In genomic region chr16:14005266-14005665, GRCm38 (mm10) we compare ENCODE assay signal across 20 mouse cellular contexts. TPM values are rescaled to one million over a fixed set of nuclear protein-coding genes. Genes with fewer than 3 reads are reported as not detected.
DNase-seq lines count a peak whose midpoint lies in the region; ATAC-seq and TF ChIP-seq lines count a peak whose summit lies in the region.
"Had no signal": no experiment of that assay in that cellular context is flagged by ENCODE, and none has a peak within 500 bp of the region (broad histone marks: within the 10 kb centered on the region; RNA-seq: fewer than 3 reads in every experiment).

No protein-coding gene starts in this region.

- no peak overlapping the region for H3K27ac ChIP-seq in hindbrain, postnatal 0 days
- H3K27ac ChIP-seq: embryonic facial prominence, embryonic 13.5 days; hindbrain, embryonic 14.5 days; limb, embryonic 15.5 days had no signal

- no peak overlapping the region for H3K4me2 ChIP-seq in hindbrain, postnatal 0 days (ENCODE audit: low read depth, low read length)
- H3K4me2 ChIP-seq: embryonic facial prominence, embryonic 13.5 days; hindbrain, embryonic 14.5 days; limb, embryonic 15.5 days; lung, embryonic 14.5 days had no signal

- H3K27me3 ChIP-seq in hindbrain, postnatal 0 days (ENCODE audit: insufficient read depth, low read length): no peaks in the 10 kb centered on the region
- H3K27me3 ChIP-seq: embryonic facial prominence, embryonic 13.5 days; limb, embryonic 15.5 days had no signal

- no peaks in the 10 kb centered on the region for H3K36me3 ChIP-seq in hindbrain, postnatal 0 days (ENCODE audit: insufficient read depth, low read length)
- H3K36me3 ChIP-seq: embryonic facial prominence, embryonic 13.5 days; limb, embryonic 15.5 days had no signal

- no peaks in the 10 kb centered on the region for H3K9me3 ChIP-seq in hindbrain, postnatal 0 days (ENCODE audit: low read length)
- H3K9me3 ChIP-seq: embryonic facial prominence, embryonic 13.5 days; limb, embryonic 15.5 days had no signal

- no peaks in the 10 kb centered on the region for H3K4me1 ChIP-seq in hindbrain, postnatal 0 days (ENCODE audit: insufficient read depth, low read length)
- H3K4me1 ChIP-seq: embryonic facial prominence, embryonic 13.5 days had no signal

- H3K4me3 ChIP-seq in hindbrain, postnatal 0 days (ENCODE audit: low read length): no peak overlapping the region
- H3K4me3 ChIP-seq: embryonic facial prominence, embryonic 13.5 days; limb, embryonic 15.5 days had no signal

- peak; percentile 11 to 25 for DNase-seq in cerebellum, postnatal 14 days
- DNase-seq in cerebellum, adult 8-10 months: no peak
- DNase-seq in left cerebral cortex, postnatal 4 days: peak; percentile 16
- DNase-seq in left cerebral cortex, adult 9 months (ENCODE audit: low spot score in 2 of 2): no peak
- DNase-seq in testis, postnatal 10 days (ENCODE audit: low spot score): peak; percentile 46
- no peak for DNase-seq in testis, postnatal 14 days (ENCODE audit: low spot score)
- DNase-seq in adipocyte (ENCODE audit: low spot score): no peak
- no peak for DNase-seq in hindbrain, postnatal 0 days (ENCODE audit: low spot score)
- DNase-seq: adrenal gland, adult 8-10 months; gastrocnemius, postnatal 14 days; layer of hippocampus, adult 9-11 months; lung, embryonic 14.5 days had no signal

- TF ChIP-seq CTCF in hindbrain, postnatal 0 days (IDR thresholded peaks at IDR 0.05; ENCODE audit: low read depth): no peak

- 82% methylated on average over 4 of the region's 4 CpGs for WGBS in hindbrain, postnatal 0 days

- no peak overlapping the region for H3K9ac ChIP-seq in hindbrain, postnatal 0 days (replicated peaks; ENCODE audit: low read length)
- H3K9ac ChIP-seq: embryonic facial prominence, embryonic 13.5 days; hindbrain, embryonic 14.5 days; limb, embryonic 15.5 days; lung, embryonic 14.5 days had no signal

- intact Hi-C loops in left cerebral cortex, postnatal 4 days (cut with DNase I): no loop called here

- no peak for ATAC-seq in hindbrain, postnatal 0 days
- ATAC-seq: midbrain, embryonic 16.5 days had no signal

RNA-seq across cellular contexts. Expression of gene Ifitm7, which starts 18.6 kb away (rescaled TPM):
- 1 to 10 TPM in 1 of 2 experiments, under 1 TPM in 1; 0.40 to 2.8 TPM for total RNA-seq in left cerebral cortex, postnatal 4 days (2021)
- 0.22 and 0.42 TPM in 2 replicates for total RNA-seq in hindbrain, postnatal 0 days (2014; rRNA removed)
- 1.2 and 1.9 TPM in 2 replicates for polyA plus RNA-seq in hindbrain, postnatal 0 days (2015; fragmentation: Nextera tagmentation; extraction: Ambion mirVana)
- total RNA-seq: gastrocnemius, postnatal 14 days; heart, adult 8-10 months; megakaryocyte-erythroid progenitor cell, adult 5-6 weeks had no signal
- polyA plus RNA-seq: heart, postnatal 0 days; intestine, embryonic 16.5 days; limb, embryonic 15.5 days; lung, embryonic 14.5 days had no signal

RNA-seq across cellular contexts. Expression of gene 2900011O08Rik, which starts 18.9 kb away (rescaled TPM):
- total RNA-seq in left cerebral cortex, postnatal 4 days (2021): 100 to 1,000 TPM; 246 to 247 TPM
- total RNA-seq in hindbrain, postnatal 0 days (2014; rRNA removed): 143 and 154 TPM in 2 replicates
- polyA plus RNA-seq in hindbrain, postnatal 0 days (2015; fragmentation: Nextera tagmentation; extraction: Ambion mirVana): 157 and 172 TPM in 2 replicates
- total RNA-seq: megakaryocyte-erythroid progenitor cell, adult 5-6 weeks had no signal

Comparison
In these comparisons a context has a peak if more than half of its experiments do, and no peak if none do; other contexts are left out.
1. DNase-seq: peak in cerebellum, postnatal 14 days (2 of 2), left cerebral cortex, postnatal 4 days (single experiment) and testis, postnatal 10 days (single experiment); none in cerebellum, adult 8-10 months (single experiment), left cerebral cortex, adult 9 months (0 of 2), testis, postnatal 14 days (single experiment), adipocyte (single experiment) and hindbrain, postnatal 0 days (single experiment).